In genomic region chr3:155360399-155360798, GRCm38 (mm10) we compare ENCODE assay signal across 10 mouse cellular contexts.
DNase-seq lines count a peak whose midpoint lies in the region.
"Had no signal": no experiment of that assay in that cellular context is flagged by ENCODE, and none has a peak within 500 bp of the region (broad histone marks: within the 10 kb centered on the region; RNA-seq: fewer than 3 reads in every experiment).

No protein-coding gene starts in this region.

- peak; percentile 22 to 33 for DNase-seq in layer of hippocampus, adult 18-20 months (ENCODE audit: low spot score in 2 of 2)
- no peak for DNase-seq in layer of hippocampus, adult 9-10 months (ENCODE audit: low spot score)
- DNase-seq in frontal cortex, adult 2 months (ENCODE audit: extremely low spot score in 1 of 2, low spot score in 1 of 2) = peak; percentile 57 to 63
- peak; percentile 53 for DNase-seq in layer of hippocampus, adult 9-11 months
- DNase-seq in right cerebral cortex, postnatal 10 days (ENCODE audit: low spot score in 2 of 2) = peak; percentile 37 to 71
- no peak for DNase-seq in adrenal gland, postnatal 25 days
- DNase-seq in gastrocnemius, postnatal 10 days = no peak
- DNase-seq: liver; lung, postnatal 36 days; thymus, postnatal 14 days had no signal

Comparison
In these comparisons a context has a peak if more than half of its experiments do, and no peak if none do; other contexts are left out.
1. DNase-seq: peak in layer of hippocampus, adult 18-20 months (2 of 2), frontal cortex, adult 2 months (2 of 2), layer of hippocampus, adult 9-11 months (single experiment) and right cerebral cortex, postnatal 10 days (2 of 2); none in layer of hippocampus, adult 9-10 months (single experiment), adrenal gland, postnatal 25 days (single experiment) and gastrocnemius, postnatal 10 days (single experiment).